Mouse (Mus musculus): ENCODE results near the gene Nkg7. TPM values are rescaled to one million over a fixed set of nuclear protein-coding genes. Genes with fewer than 3 reads are reported as not detected.

Gene Nkg7
- polyA plus RNA-seq, 1 experiment from 2014 or later, result not detected

DNA sequence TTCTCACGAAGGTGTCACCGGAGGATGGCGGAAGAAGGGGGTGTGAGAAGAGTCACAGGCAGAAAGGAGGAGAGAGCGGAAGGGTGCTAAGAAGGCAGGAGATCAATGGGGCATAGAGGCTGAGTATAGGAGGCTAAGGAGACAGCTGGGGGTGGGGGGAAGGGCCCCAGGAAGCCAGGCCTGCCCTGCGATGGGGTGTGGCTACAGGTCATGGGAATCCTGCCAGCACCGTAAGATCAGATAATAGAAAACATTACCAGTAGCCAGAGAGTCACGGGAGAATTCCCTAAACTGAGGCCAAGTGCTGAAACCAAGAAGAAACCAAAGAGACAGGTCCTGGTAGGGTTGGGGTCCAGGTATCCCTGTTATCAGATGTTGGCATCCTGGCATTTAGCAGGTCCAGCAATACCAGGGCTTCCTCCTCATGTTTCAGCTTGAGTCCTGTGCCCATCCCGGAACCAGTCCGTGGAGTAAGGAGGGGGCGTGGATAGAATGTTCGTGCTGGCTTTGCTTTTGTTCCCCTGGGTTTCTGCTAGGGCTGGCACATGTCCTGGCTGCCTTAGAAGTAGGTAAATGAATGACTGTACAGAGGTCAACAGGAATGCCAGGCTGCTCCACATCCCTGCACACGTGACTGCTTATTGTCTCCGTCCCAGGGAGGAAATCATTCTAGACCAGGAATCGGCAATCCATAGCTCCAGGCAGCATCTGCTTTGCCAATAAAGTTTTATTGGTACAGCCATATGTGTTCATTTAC lies 16.9 kb downstream of the Nkg7 start:
- no peak for ATAC-seq (ENCODE audit: low FRiP score, low TSS enrichment)
- H3K27me3 ChIP-seq (ENCODE audit: control insufficient read depth, insufficient read depth, low read length), result no peaks in the 10 kb centered on the region
- no peak overlapping the region for H3K27ac ChIP-seq (ENCODE audit: low read depth, low read length)
- H3K9me3 ChIP-seq (ENCODE audit: control insufficient read depth, low read length), result no peaks in the 10 kb centered on the region
- no peak overlapping the region for H3K4me2 ChIP-seq (replicated peaks; ENCODE audit: low read depth, low read length)
- no peak overlapping the region for H3K9ac ChIP-seq (ENCODE audit: low read depth, low read length)
- H3K4me1 ChIP-seq (ENCODE audit: control insufficient read depth, insufficient read depth, low read length), result no peaks in the 10 kb centered on the region
- H3K36me3 ChIP-seq (ENCODE audit: control insufficient read depth, insufficient read depth, low read length), result peaks cover 51% of the 10 kb centered on the region
- H3K4me3 ChIP-seq (ENCODE audit: low read length), result no peak overlapping the region
- WGBS, result 79% methylated on average over 14 of the region's 14 CpGs

GRCm38 (mm10) chr7:43454371-43454770 lies 17.5 kb downstream of the Nkg7 start:
- Histone ChIP-seq H3K4me2 (replicated peaks; ENCODE audit: low read depth, low read length) (no peak overlapping the region), H3K27ac (ENCODE audit: low read depth, low read length) (no peak overlapping the region), H3K9ac (ENCODE audit: low read depth, low read length) (no peak overlapping the region), H3K9me3 (ENCODE audit: control insufficient read depth, low read length) (no peaks in the 10 kb centered on the region), H3K4me1 (ENCODE audit: control insufficient read depth, insufficient read depth, low read length) (no peaks in the 10 kb centered on the region), H3K4me3 (ENCODE audit: low read length) (no peak overlapping the region), H3K27me3 (ENCODE audit: control insufficient read depth, insufficient read depth, low read length) (no peaks in the 10 kb centered on the region), H3K36me3 (ENCODE audit: control insufficient read depth, insufficient read depth, low read length) (peaks cover 51% of the 10 kb centered on the region)
- no peak for ATAC-seq (ENCODE audit: low FRiP score, low TSS enrichment)
- WGBS, result 91% methylated on average over 6 of the region's 6 CpGs

DNA sequence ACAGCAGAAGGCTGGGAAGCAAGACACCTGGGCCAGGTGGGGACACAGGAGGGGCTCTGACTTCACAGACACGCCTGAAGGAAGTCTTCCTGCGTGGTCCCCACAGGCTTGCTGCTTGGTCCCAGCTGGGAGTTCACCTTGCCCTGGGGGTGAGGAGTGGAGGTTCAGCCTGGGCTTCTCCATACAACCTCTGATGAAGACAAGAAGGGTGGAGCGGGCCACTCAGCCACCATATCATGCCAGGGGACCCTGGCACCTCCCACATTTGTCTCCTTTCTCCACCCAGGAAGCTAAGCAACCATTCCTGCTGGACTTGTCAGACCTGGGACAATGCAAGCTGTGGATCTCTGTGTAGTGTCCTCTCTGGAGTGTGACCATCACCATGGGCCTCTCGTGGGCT lies 26.0 kb downstream of the Nkg7 start, which contains the start of gene Vsig10l:
TSS of gene Vsig10l (plus strand) at position 301 of the 400 bp plus-strand sequence.
- H3K4me1 ChIP-seq (ENCODE audit: control insufficient read depth, insufficient read depth, low read length), result no peaks in the 10 kb centered on the region
- H3K4me3 ChIP-seq (ENCODE audit: low read length), result no peak within 1 kb of the TSS
- H3K36me3 ChIP-seq (ENCODE audit: control insufficient read depth, insufficient read depth, low read length), result peaks cover under 1% of the 10 kb centered on the region; the same call in 1 of the 2 replicates
- no peaks in the 10 kb centered on the region for H3K9me3 ChIP-seq (ENCODE audit: control insufficient read depth, low read length)
- H3K9ac ChIP-seq (ENCODE audit: low read depth, low read length), result no peak within 1 kb of the TSS
- no peak within 1 kb of the TSS for H3K4me2 ChIP-seq (replicated peaks; ENCODE audit: low read depth, low read length)
- H3K27me3 ChIP-seq (ENCODE audit: control insufficient read depth, insufficient read depth, low read length), result no peaks in the 10 kb centered on the region
- no peak for ATAC-seq (ENCODE audit: low FRiP score, low TSS enrichment)
- WGBS, result 66% methylated on average over 4 of the region's 4 CpGs
- no peak within 1 kb of the TSS for H3K27ac ChIP-seq (ENCODE audit: low read depth, low read length)

DNA sequence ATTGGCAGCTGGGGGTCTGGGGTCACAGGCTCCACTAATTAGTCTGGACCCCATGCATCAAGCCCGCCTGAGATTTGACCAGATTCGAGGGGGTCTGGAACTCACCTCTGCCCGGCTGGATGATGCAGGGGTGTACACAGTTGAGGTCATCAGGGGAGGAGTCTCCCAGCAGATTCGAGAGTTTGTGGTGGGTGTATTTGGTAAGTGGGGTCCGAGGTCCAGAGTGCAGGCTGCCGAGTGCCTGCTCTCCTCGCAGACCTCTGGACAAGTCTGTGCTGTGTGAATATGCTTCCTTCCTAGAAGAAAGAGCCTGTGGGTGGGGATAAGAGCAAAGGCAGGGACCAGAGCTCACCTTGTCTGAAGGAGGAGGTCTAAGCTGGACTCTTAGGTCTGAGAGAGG lies 27.1 kb downstream of the Nkg7 start:
- Histone ChIP-seq H3K4me3 (ENCODE audit: low read length) (no peak overlapping the region), H3K4me2 (replicated peaks; ENCODE audit: low read depth, low read length) (no peak overlapping the region), H3K27ac (ENCODE audit: low read depth, low read length) (no peak overlapping the region), H3K4me1 (ENCODE audit: control insufficient read depth, insufficient read depth, low read length) (no peaks in the 10 kb centered on the region), H3K9me3 (ENCODE audit: control insufficient read depth, low read length) (no peaks in the 10 kb centered on the region), H3K9ac (ENCODE audit: low read depth, low read length) (no peak overlapping the region), H3K27me3 (ENCODE audit: control insufficient read depth, insufficient read depth, low read length) (no peaks in the 10 kb centered on the region), H3K36me3 (ENCODE audit: control insufficient read depth, insufficient read depth, low read length) (no peaks in the 10 kb centered on the region)
- 83% methylated on average over 7 of the region's 7 CpGs for WGBS
- ATAC-seq (ENCODE audit: low FRiP score, low TSS enrichment), result no peak

GRCm38 (mm10) chr7:43464864-43465343 lies 28.0 kb downstream of the Nkg7 start:
- Histone ChIP-seq H3K9me3 (ENCODE audit: control insufficient read depth, low read length) (no peaks in the 10 kb centered on the region), H3K27me3 (ENCODE audit: control insufficient read depth, insufficient read depth, low read length) (no peaks in the 10 kb centered on the region), H3K27ac (ENCODE audit: low read depth, low read length) (no peak overlapping the region), H3K4me1 (ENCODE audit: control insufficient read depth, insufficient read depth, low read length) (no peaks in the 10 kb centered on the region), H3K4me3 (ENCODE audit: low read length) (peak overlapping the region; percentile 45), H3K36me3 (ENCODE audit: control insufficient read depth, insufficient read depth, low read length) (no peaks in the 10 kb centered on the region), H3K4me2 (replicated peaks; ENCODE audit: low read depth, low read length) (peak overlapping the region; percentile 86), H3K9ac (ENCODE audit: low read depth, low read length) (peak overlapping the region; percentile 34)
- 9% methylated on average over 35 of the region's 35 CpGs for WGBS
- ATAC-seq (ENCODE audit: low FRiP score, low TSS enrichment), result peak; percentile 5; the same call in 1 of the 2 replicates

DNA sequence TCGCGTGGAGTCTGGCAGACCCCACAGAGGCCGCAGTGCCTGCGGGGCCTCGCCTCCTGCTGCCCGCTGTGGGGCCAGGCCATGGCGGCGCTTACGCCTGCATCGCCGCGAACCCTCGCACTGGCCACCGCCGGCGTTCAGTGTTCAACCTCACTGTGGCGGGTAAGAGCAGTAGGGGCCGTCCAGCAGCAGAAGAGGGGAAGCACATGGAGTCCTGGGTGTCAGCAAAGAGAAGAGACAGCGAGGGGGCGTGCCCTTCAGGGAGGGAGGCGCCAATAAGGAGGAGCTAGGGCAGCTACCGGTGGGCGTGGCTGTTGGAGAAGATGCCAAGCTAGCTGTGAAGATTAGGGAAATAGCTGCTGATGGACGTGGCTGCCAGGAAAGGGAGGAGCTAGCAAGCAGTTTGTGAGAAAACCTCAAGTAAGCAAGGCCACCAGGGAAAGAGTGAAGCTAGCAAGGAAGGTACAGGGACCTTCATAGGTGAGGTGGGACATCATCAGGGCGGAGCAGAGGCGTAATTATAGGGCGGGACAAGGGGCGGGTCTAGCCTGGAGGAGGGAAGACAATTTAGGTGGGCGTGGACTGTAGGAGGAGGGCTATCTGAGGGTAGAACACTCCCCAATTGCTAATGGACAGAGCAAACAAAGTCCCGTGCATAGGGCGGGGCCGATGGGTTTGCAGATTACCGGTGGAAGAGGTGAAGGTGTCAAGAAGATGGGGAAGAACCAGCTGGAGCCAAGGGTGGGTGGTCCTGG lies 28.6 kb downstream of the Nkg7 start:
- peak overlapping the region; percentile 86 for H3K4me2 ChIP-seq (replicated peaks; ENCODE audit: low read depth, low read length)
- H3K4me3 ChIP-seq (ENCODE audit: low read length), result peak overlapping the region; percentile 45
- peak overlapping the region; percentile 40; the same call in 1 of the 2 replicates for H3K9ac ChIP-seq (ENCODE audit: low read depth, low read length)
- no peaks in the 10 kb centered on the region for H3K36me3 ChIP-seq (ENCODE audit: control insufficient read depth, insufficient read depth, low read length)
- WGBS, result under 1% methylated on average over 33 of the region's 33 CpGs
- H3K4me1 ChIP-seq (ENCODE audit: control insufficient read depth, insufficient read depth, low read length), result no peaks in the 10 kb centered on the region
- no peaks in the 10 kb centered on the region for H3K27me3 ChIP-seq (ENCODE audit: control insufficient read depth, insufficient read depth, low read length)
- no peak overlapping the region for H3K27ac ChIP-seq (ENCODE audit: low read depth, low read length)
- no peaks in the 10 kb centered on the region for H3K9me3 ChIP-seq (ENCODE audit: control insufficient read depth, low read length)
- peak; percentile 90 for ATAC-seq (ENCODE audit: low FRiP score, low TSS enrichment)

DNA sequence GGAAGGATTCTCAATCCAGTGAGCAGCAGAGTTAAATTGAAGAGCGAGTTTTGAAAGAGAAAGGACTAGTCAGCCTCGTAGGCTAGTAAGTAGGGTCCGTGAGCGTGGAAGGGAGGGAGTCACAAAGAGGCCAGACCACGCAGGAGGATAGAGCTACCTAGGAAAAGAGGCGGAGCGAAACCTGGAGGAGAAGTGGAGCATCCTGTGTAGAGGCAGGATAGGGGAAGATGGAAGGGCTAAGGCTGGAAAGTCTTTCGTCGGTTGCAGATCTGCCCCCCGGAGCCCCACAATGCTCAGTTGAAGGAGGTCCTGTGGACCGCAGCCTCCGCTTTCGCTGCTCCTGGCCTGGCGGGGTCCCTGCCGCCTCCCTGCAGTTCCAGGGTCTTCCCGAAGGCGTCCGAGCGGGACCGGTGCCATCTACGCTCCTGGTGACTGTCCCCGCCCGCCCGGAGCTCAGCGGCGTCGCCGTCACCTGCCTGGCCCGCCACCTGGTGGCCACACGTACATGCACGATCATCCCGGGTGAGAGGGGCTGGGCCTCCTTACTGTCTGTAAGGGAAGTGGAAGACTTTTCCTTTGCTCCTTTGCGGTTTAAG lies 29.3 kb downstream of the Nkg7 start:
- under 1% methylated on average over 33 of the region's 33 CpGs for WGBS
- no peaks in the 10 kb centered on the region for H3K27me3 ChIP-seq (ENCODE audit: control insufficient read depth, insufficient read depth, low read length)
- peak overlapping the region; percentile 86 for H3K4me2 ChIP-seq (replicated peaks; ENCODE audit: low read depth, low read length)
- H3K9me3 ChIP-seq (ENCODE audit: control insufficient read depth, low read length), result no peaks in the 10 kb centered on the region
- no peaks in the 10 kb centered on the region for H3K4me1 ChIP-seq (ENCODE audit: control insufficient read depth, insufficient read depth, low read length)
- H3K36me3 ChIP-seq (ENCODE audit: control insufficient read depth, insufficient read depth, low read length), result no peaks in the 10 kb centered on the region
- H3K4me3 ChIP-seq (ENCODE audit: low read length), result peak overlapping the region; percentile 45
- H3K9ac ChIP-seq (ENCODE audit: low read depth, low read length), result peak overlapping the region; percentile 40; the same call in 1 of the 2 replicates
- H3K27ac ChIP-seq (ENCODE audit: low read depth, low read length), result no peak overlapping the region
- ATAC-seq (ENCODE audit: low FRiP score, low TSS enrichment), result peak; percentile 67

- Histone ChIP-seq H3K4me2 (replicated peaks; ENCODE audit: low read depth, low read length) (no peak overlapping the region), H3K4me1 (ENCODE audit: control insufficient read depth, insufficient read depth, low read length) (no peaks in the 10 kb centered on the region), H3K36me3 (ENCODE audit: control insufficient read depth, insufficient read depth, low read length) (no peaks in the 10 kb centered on the region), H3K9me3 (ENCODE audit: control insufficient read depth, low read length) (no peaks in the 10 kb centered on the region), H3K9ac (ENCODE audit: low read depth, low read length) (no peak overlapping the region), H3K27me3 (ENCODE audit: control insufficient read depth, insufficient read depth, low read length) (peaks cover 8% of the 10 kb centered on the region; the same call in 1 of the 2 replicates), H3K27ac (ENCODE audit: low read depth, low read length) (no peak overlapping the region), H3K4me3 (ENCODE audit: low read length) (no peak overlapping the region)
- 45% methylated on average over 8 of the region's 8 CpGs for WGBS
- no peak for ATAC-seq (ENCODE audit: low FRiP score, low TSS enrichment)
Observed at GRCm38 (mm10) chr7:43470373-43470772, 33.5 kb downstream of the Nkg7 start.
